Mouse (Mus musculus): ENCODE measurements around the gene Dzank1. TPM values are rescaled to one million over a fixed set of nuclear protein-coding genes. Genes with fewer than 3 reads are reported as not detected.

Gene Dzank1
- polyA plus RNA-seq, 1 experiment = 0.12 TPM

DNA sequence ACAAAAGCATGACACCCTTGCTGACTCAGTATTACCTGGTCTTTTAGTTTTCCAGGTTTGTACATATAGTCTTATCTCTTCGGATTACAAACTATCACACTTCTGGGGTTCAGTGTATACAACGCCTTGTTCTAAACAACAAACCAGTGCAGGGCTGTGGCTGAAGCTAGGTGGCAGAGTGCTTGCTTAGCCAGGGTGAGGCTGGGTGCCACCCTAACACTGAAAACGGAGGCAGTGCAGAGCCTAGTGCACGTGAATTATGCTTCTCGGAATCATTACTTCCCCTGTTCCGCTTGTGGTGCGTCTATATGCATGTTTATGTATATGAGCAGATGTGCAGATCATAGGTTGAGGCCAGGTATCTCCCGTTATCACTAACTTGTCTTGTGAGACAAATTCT lies 98.6 kb downstream of the Dzank1 start:
- Histone ChIP-seq H3K4me2 (ENCODE audit: low read depth) (no peak overlapping the region), H3K79me2 (ENCODE audit: control insufficient read depth, insufficient read depth) (no peaks in the 10 kb centered on the region), H3K27me3 (ENCODE audit: control insufficient read depth, insufficient read depth, insufficient read length) (no peaks in the 10 kb centered on the region), H3K4me3 (no peak overlapping the region), H3ac (ENCODE audit: control insufficient read depth, insufficient read length) (no peak overlapping the region), H3K36me3 (ENCODE audit: control insufficient read depth, insufficient read depth) (no peaks in the 10 kb centered on the region)
- TF ChIP-seq REST (IDR thresholded peaks at IDR 0.05; ENCODE audit: insufficient read depth, insufficient read length) (no peak), E2F4 (IDR thresholded peaks at IDR 0.05; ENCODE audit: insufficient read depth) (no peak), CEBPB (IDR thresholded peaks at IDR 0.05; ENCODE audit: insufficient read depth, poor library complexity, severe bottlenecking) (no peak), POLR2A (IDR thresholded peaks at IDR 0.05; ENCODE audit: insufficient read length, low read depth) (no peak), MYOD1 (IDR thresholded peaks at IDR 0.05; ENCODE audit: control insufficient read depth in 1 of 3, insufficient read length in 2 of 3, low read depth in 2 of 3) (no peak), MAX (IDR thresholded peaks at IDR 0.05; ENCODE audit: low read depth) (no peak), USF1 (IDR thresholded peaks at IDR 0.05; ENCODE audit: low read depth) (no peak), SRF (IDR thresholded peaks at IDR 0.05; ENCODE audit: control insufficient read depth, insufficient read length, low read depth) (no peak), TCF12 (IDR thresholded peaks at IDR 0.05; ENCODE audit: insufficient read depth, poor library complexity, severe bottlenecking) (no peak), POLR2AphosphoS2 (IDR thresholded peaks at IDR 0.05; ENCODE audit: insufficient read length, low read depth) (no peak), TCF3 (IDR thresholded peaks at IDR 0.05; ENCODE audit: insufficient read length, low read depth) (no peak), MYOG (IDR thresholded peaks at IDR 0.05; ENCODE audit: control insufficient read depth in 1 of 3, insufficient read depth in 1 of 3, insufficient read length in 2 of 3, low read depth in 2 of 3) (no peak)

DNA sequence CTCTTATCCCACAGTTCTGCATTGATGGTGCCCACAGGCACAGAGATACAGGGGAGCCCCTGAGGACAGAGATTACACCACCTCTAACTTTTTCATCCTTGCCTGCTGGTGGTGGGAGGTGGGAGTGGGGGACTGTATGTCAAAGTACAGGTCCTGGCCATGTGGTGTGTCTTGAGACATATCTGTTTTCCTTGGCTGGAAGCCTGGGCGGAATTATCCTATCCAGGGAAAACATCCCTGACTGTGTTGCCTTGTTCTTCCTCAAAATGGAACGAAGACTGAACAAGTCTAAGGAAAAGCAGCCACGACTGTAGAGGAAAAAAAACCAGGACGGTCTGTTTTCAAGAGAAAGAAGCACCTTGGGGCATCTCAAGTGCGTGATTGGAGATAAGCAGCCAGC lies 99.4 kb downstream of the Dzank1 start:
- TF ChIP-seq TCF12 (IDR thresholded peaks at IDR 0.05; ENCODE audit: insufficient read depth, poor library complexity, severe bottlenecking) = no peak
- no peak for TF ChIP-seq POLR2AphosphoS2 (IDR thresholded peaks at IDR 0.05; ENCODE audit: insufficient read length, low read depth)
- TF ChIP-seq POLR2A (IDR thresholded peaks at IDR 0.05; ENCODE audit: insufficient read length, low read depth) = no peak
- TF ChIP-seq REST (IDR thresholded peaks at IDR 0.05; ENCODE audit: insufficient read depth, insufficient read length) = no peak
- TF ChIP-seq E2F4 (IDR thresholded peaks at IDR 0.05; ENCODE audit: insufficient read depth) = no peak
- Histone ChIP-seq H3K36me3 (ENCODE audit: control insufficient read depth, insufficient read depth) (no peaks in the 10 kb centered on the region), H3K27me3 (ENCODE audit: control insufficient read depth, insufficient read depth, insufficient read length) (no peaks in the 10 kb centered on the region), H3K4me2 (ENCODE audit: low read depth) (no peak overlapping the region), H3ac (ENCODE audit: control insufficient read depth, insufficient read length) (no peak overlapping the region), H3K4me3 (no peak overlapping the region), H3K79me2 (ENCODE audit: control insufficient read depth, insufficient read depth) (no peaks in the 10 kb centered on the region)

DNA sequence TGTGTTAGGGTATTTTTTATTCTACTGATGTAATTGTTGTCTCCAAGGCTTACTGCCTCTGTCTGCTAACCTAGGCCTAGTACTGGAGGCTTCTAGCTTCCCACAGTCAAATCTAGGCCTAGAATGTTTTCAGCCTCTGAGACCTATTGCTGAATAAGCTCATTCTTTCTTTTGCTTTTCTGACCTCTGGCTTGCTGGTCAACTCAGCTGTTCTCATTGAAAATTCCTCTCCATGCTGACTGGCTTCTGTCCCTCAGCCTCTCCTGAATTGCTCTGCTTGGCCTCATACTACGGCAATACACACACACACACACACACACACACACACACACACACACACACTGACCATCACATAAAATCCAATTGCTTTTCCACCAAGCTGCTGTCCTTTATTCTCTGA lies 101.5 kb downstream of the Dzank1 start:
- TF ChIP-seq REST (IDR thresholded peaks at IDR 0.05; ENCODE audit: insufficient read depth, insufficient read length) (no peak), USF1 (IDR thresholded peaks at IDR 0.05; ENCODE audit: low read depth) (no peak), MYOD1 (IDR thresholded peaks at IDR 0.05; ENCODE audit: control insufficient read depth in 1 of 3, insufficient read length in 2 of 3, low read depth in 2 of 3) (no peak), CEBPB (IDR thresholded peaks at IDR 0.05; ENCODE audit: insufficient read depth, poor library complexity, severe bottlenecking) (no peak), E2F4 (IDR thresholded peaks at IDR 0.05; ENCODE audit: insufficient read depth) (no peak), TCF3 (IDR thresholded peaks at IDR 0.05; ENCODE audit: insufficient read length, low read depth) (no peak), POLR2A (IDR thresholded peaks at IDR 0.05; ENCODE audit: insufficient read length, low read depth) (no peak), POLR2AphosphoS2 (IDR thresholded peaks at IDR 0.05; ENCODE audit: insufficient read length, low read depth) (no peak), TCF12 (IDR thresholded peaks at IDR 0.05; ENCODE audit: insufficient read depth, poor library complexity, severe bottlenecking) (no peak), SRF (IDR thresholded peaks at IDR 0.05; ENCODE audit: control insufficient read depth, insufficient read length, low read depth) (no peak), MAX (IDR thresholded peaks at IDR 0.05; ENCODE audit: low read depth) (no peak), MYOG (IDR thresholded peaks at IDR 0.05; ENCODE audit: control insufficient read depth in 1 of 3, insufficient read depth in 1 of 3, insufficient read length in 2 of 3, low read depth in 2 of 3) (no peak)
- Histone ChIP-seq H3K27me3 (ENCODE audit: control insufficient read depth, insufficient read depth, insufficient read length) (no peaks in the 10 kb centered on the region), H3K36me3 (ENCODE audit: control insufficient read depth, insufficient read depth) (no peaks in the 10 kb centered on the region), H3ac (ENCODE audit: control insufficient read depth, insufficient read length) (no peak overlapping the region), H3K4me3 (no peak overlapping the region), H3K79me2 (ENCODE audit: control insufficient read depth, insufficient read depth) (no peaks in the 10 kb centered on the region), H3K4me2 (ENCODE audit: low read depth) (no peak overlapping the region)

DNA sequence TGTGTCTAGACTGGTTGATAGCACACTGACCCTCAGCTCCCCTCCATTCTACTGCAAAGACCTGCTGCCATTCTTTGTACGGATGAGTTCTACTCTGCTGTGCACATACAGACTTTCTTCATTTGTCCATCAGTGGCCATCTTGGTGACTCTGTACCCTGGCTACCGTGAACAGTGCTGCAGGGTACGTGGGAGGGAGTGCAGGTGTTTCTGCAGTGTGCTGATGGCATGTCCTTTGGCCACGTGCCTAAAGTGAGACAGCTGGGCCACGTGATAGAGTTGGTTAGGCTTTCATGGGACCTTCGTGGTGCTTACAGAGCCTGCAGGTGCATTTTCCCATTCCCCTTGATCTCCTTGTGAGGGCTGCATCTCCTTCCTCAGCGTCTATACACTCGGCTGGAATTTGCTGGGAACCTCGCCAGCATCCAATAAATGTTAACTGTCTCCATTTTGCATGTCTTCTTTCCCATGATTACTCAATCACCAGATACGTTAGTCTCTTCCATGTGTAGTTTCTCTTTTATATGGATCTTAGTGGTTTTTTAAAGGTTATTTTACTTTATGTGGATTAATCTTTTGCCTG lies 105.0 kb downstream of the Dzank1 start:
- no peaks in the 10 kb centered on the region for H3K36me3 ChIP-seq (ENCODE audit: control insufficient read depth, insufficient read depth)
- H3K4me2 ChIP-seq (ENCODE audit: low read depth) = no peak overlapping the region
- H3K79me2 ChIP-seq (ENCODE audit: control insufficient read depth, insufficient read depth) = no peaks in the 10 kb centered on the region
- TF ChIP-seq TCF12 (IDR thresholded peaks at IDR 0.05; ENCODE audit: insufficient read depth, poor library complexity, severe bottlenecking) = no peak
- TF ChIP-seq MYOD1 (IDR thresholded peaks at IDR 0.05; ENCODE audit: control insufficient read depth in 1 of 3, insufficient read length in 2 of 3, low read depth in 2 of 3) = no peak
- TF ChIP-seq REST (IDR thresholded peaks at IDR 0.05; ENCODE audit: insufficient read depth, insufficient read length) = no peak
- TF ChIP-seq POLR2A (IDR thresholded peaks at IDR 0.05; ENCODE audit: insufficient read length, low read depth) = no peak
- TF ChIP-seq E2F4 (IDR thresholded peaks at IDR 0.05; ENCODE audit: insufficient read depth) = no peak
- TF ChIP-seq CEBPB (IDR thresholded peaks at IDR 0.05; ENCODE audit: insufficient read depth, poor library complexity, severe bottlenecking) = no peak
- no peak for TF ChIP-seq POLR2AphosphoS2 (IDR thresholded peaks at IDR 0.05; ENCODE audit: insufficient read length, low read depth)
- TF ChIP-seq MYOG (IDR thresholded peaks at IDR 0.05; ENCODE audit: control insufficient read depth in 1 of 3, insufficient read depth in 1 of 3, insufficient read length in 2 of 3, low read depth in 2 of 3) = no peak
- no peak for TF ChIP-seq TCF3 (IDR thresholded peaks at IDR 0.05; ENCODE audit: insufficient read length, low read depth)
- TF ChIP-seq SRF (IDR thresholded peaks at IDR 0.05; ENCODE audit: control insufficient read depth, insufficient read length, low read depth) = no peak
- TF ChIP-seq USF1 (IDR thresholded peaks at IDR 0.05; ENCODE audit: low read depth) = no peak
- no peak for TF ChIP-seq MAX (IDR thresholded peaks at IDR 0.05; ENCODE audit: low read depth)
- no peak overlapping the region for H3K4me3 ChIP-seq
- no peak overlapping the region for H3ac ChIP-seq (ENCODE audit: control insufficient read depth, insufficient read length)
- H3K27me3 ChIP-seq (ENCODE audit: control insufficient read depth, insufficient read depth, insufficient read length) = no peaks in the 10 kb centered on the region

Other genes starting within 250 kb of the Dzank1 start
- gene Ovol2, start 195.3 kb downstream of the Dzank1 start, polyA plus RNA-seq (2012; fragmentation: generic; extraction: Trizol) = not detected
- 19.2 TPM for gene Kat14, start 158.4 kb downstream of the Dzank1 start, polyA plus RNA-seq (2012; fragmentation: generic; extraction: Trizol)
- gene Pet117, start 158.4 kb downstream of the Dzank1 start, polyA plus RNA-seq (2012; fragmentation: generic; extraction: Trizol) = 3.1 TPM
- gene Polr3f, start 304 bp upstream of the Dzank1 start, polyA plus RNA-seq (2012; fragmentation: generic; extraction: Trizol) = 5.5 TPM
- gene Rbbp9, start 23.5 kb upstream of the Dzank1 start, polyA plus RNA-seq (2012; fragmentation: generic; extraction: Trizol) = 5.3 TPM
- 41.5 TPM for gene Sec23b, start 28.8 kb upstream of the Dzank1 start, polyA plus RNA-seq (2012; fragmentation: generic; extraction: Trizol)
- gene Smim26, start 66.6 kb upstream of the Dzank1 start, polyA plus RNA-seq (2012; fragmentation: generic; extraction: Trizol) = 62.3 TPM
- 10.5 TPM for gene Dtd1, start 72.5 kb upstream of the Dzank1 start, polyA plus RNA-seq (2012; fragmentation: generic; extraction: Trizol)